Mouse (Mus musculus) adrenal gland, adult 18-20 months (tissue): ENCODE measurements at regions not wholly inside any gene's neighbourhood (a gene's known extent, or its start where the extent isn't known, plus 50 kb on each side); places are given as distances from the start of the nearest gene placed in this dataset.
"Not testable (repeated sequence)": the region's sequence is repeated elsewhere in the genome, so short reads cannot be mapped to it uniquely, and the experiment has no call there.

ENCODE experiments used
- DNase-seq, 2 experiments: peaks; one replicate each; pipeline ENCODE4 v3.0.0; 2021 to 2022; ENCODE audit warnings: low spot score in 2 of 2

DNA sequence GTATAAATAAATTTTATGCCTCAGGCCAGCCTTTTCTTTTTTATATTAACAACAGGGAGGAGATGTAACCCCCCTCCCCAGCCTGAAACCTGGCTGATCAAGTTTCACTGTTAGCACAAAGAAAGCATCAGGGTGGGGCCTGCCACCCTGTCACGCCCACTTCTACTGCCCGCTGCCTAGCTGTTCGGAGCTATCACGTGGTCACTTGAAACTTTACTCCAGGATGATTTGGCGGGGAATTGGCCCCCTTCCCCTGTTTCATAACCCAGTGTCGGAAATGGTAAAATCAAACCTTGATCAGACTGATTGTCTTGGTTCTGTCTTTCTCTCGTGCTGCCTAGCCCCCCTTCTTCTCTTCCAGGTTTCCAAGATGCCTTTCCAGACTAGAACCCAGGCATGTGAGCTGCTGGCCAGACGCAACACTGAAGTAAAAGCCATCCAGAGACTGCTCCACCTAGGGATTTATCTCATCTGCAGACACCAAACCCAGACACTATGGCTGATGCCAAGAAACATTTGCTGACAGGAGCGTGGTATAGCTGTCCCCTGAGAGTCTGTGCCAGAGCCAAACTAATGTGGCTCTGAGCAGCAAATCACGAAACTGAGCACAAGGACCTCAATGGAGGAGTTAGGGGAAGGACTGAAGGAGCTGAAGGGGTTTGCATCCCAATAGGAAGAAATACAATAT lies 1386.6 kb upstream of the 1700008P02Rik start:
- DNase-seq: no peak

DNA sequence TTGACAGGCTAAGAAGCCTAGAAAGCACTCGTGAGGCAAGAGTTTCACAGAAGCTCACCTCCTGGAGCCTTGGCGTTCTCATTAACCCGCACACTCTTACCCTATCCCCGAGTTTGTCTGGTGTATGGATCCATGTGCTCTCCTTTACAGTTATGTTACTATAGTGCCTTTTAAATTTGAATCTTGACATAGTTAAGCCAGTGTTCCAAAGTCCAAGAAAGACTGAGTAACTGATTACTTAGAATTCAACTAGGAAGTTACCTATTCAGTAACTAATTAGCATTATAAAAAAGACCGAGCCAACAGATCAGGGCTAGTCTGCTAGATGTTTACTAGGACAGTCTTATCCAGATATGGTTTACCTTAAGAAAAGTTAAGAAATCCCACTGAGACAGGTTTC lies 1386.0 kb upstream of the 1700008P02Rik start:
- no peak for DNase-seq

DNA sequence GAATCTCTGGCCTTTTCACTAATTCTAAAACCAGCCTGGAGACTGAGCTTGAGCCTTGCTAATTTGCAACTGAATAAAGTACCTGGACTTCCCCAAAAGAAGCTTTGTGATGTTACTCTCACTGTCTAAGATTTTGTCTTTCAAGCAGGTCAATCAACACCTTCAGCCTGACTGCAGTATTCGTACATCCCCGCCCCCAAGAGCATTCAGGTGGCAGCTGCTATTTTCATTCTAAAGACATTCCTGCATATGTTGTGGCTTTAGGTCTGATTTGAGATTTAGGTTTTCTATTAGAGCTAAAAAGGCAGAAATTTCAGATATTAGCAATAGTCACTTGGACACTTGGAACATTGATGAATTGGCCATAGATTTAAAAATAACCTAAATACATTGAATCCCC lies 1385.4 kb upstream of the 1700008P02Rik start:
- not testable (repeated sequence) for DNase-seq

DNA sequence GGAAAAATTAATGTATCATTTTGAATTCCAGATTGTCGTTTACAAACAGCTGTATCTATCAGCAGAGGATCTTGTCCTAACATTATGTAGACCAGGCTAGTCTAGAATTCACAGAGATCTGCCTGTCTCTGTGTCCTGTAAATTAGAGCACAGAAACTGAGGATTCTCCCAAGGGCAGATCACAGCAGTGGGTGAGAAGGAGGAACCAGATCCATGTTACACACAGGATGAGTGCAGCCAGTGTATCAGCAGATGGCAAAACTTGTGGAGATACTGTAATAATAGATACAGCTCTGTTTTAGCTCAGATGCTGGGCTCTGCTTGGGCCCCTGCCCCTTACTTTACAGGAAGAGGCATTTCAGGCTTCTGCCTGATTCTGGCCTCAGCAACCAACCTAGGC lies 1384.0 kb upstream of the 1700008P02Rik start:
- DNase-seq: no peak

DNA sequence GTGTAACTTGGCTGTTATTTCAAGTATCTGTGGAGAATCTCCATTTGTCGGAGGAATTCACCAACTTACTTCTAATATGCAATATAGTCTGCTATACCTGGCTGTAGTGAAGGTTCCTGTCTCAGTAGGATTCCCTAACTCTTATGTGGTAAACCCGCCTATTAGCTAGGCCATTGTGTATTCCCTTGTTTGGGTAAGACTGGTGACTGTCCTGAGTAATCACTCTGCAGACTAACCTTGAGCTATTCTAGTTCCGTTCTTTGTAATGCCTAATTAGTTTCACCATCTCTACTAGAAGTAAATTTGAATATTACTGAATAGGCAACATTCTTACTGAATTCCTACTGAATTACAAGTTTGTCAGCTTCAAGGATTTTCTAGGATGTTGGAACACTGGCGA lies 1380.8 kb upstream of the 1700008P02Rik start:
- no peak for DNase-seq

DNA sequence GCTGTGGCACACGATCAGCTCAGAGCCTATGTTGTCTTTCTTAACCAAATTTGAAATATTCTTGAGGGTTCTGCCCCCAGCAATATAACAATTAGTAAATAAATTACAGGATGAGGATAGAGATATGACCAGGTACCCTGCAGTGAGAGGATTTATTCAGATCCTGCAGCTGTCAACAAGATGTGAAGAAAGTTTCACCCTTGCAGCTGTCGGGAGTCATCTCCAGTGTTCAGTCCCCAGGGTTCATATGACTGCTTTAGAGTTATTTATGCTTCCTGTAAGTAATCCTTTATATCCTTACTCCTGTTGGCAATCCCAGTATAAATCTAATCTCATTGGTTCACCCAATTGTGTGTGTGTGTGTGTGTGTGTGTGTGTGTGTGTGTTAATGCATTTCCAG lies 1372.1 kb upstream of the 1700008P02Rik start:
- DNase-seq: no peak

DNA sequence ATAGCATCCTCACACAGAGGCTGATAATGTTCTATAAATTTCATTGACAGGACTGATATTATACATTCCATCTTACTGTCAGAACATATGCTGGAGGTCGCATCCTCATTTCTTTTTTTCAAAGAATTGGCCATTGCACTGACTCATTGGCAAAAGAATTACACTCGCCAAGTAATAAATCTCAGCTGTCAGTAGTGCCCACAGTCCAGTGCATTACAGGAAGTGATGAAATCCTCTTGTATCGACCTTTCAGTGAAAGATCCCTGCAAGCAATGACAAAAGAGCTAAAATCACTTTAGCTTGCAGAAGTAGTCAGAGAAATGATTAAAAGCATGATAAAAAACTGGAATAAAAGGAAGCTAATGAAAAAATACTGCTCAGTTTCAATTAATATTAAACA lies 1353.0 kb upstream of the 1700008P02Rik start:
- DNase-seq: no peak

DNA sequence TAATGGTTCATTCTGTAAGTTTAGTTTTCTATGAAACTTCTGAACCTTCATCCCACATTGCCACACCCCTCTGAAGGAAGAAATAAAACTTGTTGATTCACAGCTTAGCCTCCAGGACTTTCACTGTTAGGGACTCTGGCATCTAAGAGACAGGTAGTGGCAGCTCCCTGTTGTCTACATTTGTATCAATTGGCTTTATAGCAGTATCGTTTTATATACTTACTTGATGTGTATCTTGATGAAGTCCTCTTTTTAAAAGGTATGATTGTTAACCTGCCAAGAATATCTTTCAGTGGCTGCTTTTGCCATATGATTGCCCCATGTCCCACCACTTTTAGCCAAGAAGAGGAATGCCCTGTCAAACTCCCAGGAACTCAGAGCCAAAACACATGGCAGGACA lies 1333.7 kb upstream of the 1700008P02Rik start:
- no peak for DNase-seq

DNA sequence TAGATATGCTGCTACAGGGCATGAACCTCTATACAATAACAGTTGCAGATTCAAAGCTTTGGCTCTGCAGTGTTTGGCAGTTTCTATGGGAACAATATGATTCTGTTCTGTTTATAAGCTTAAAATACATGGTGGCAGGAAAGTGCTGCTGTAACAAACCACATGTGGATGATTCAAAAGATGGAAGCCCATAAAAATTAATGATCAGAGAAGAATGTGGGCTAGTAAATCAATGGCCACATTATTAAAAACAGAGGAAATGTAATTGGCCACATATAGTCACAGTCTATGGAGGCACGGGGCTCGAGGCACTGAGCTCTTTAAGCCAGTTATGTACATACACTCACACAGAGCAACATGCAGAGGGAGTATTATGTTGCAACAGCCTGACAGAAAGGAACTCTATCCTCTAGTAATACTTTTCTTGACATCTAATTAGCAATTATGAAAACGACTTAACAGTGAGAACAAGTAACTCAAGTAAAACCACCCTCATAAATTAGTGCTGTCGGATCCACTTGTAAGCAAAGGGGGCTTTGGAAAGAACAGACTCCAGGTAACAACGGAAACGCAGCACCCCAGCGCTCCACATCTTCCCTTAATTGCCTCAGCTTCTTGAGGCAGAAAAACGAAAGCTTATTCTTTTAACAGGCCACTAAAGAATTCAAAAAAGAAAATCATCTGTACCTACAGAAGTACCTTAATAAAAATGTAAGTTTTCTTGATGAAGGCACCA lies 1323.6 kb upstream of the 1700008P02Rik start:
- DNase-seq: no peak
